Mouse (Mus musculus) C2C12 (cell line): Measurements from ENCODE around the gene Usp20. TPM values are rescaled to one million over a fixed set of nuclear protein-coding genes. Genes with fewer than 3 reads are reported as not detected.
A peak's percentile ranks its signal among the peaks of the same experiment; 100 is the strongest.

Experiments used
- H3K27me3 ChIP-seq: one replicate; pipeline ENCODE4 v1.6.1; 2011; ENCODE audit not compliant: control insufficient read depth, insufficient read depth, insufficient read length
- H3K36me3 ChIP-seq: one replicate; pipeline ENCODE4 v1.6.1; 2011; ENCODE audit not compliant: control insufficient read depth, insufficient read depth
- H3K4me3 ChIP-seq: one replicate; pipeline ENCODE4 v1.5.1; 2011; ENCODE audit warnings: mild to moderate bottlenecking, control low read depth; ENCODE audit not compliant: poor library complexity, insufficient read depth, severe bottlenecking
- H3K79me2 ChIP-seq: one replicate; pipeline ENCODE4 v1.6.1; 2011; ENCODE audit not compliant: control insufficient read depth, insufficient read depth
- H3K79me3 ChIP-seq: one replicate; pipeline ENCODE4 v1.6.1; 2011; ENCODE audit warnings: low read depth, control low read depth
- H3ac ChIP-seq: one replicate; pipeline ENCODE3; 2011; ENCODE audit warnings: low read depth; ENCODE audit not compliant: control insufficient read depth, insufficient read length
- CEBPB ChIP-seq: IDR thresholded peaks from one replicate; pipeline ENCODE4 v1.6.1; 2011; ENCODE audit warnings: low read depth, mild to moderate bottlenecking, control low read depth, moderate library complexity
- CTCF ChIP-seq: IDR thresholded peaks from one replicate; pipeline ENCODE4 v1.5.1; 2011; ENCODE audit not compliant: control insufficient read depth, insufficient read depth, insufficient read length
- FOSL1 ChIP-seq: IDR thresholded peaks from one replicate; pipeline ENCODE4 v1.8.0; 2011; ENCODE audit warnings: mild to moderate bottlenecking, low read length; ENCODE audit not compliant: poor library complexity, insufficient read depth, severe bottlenecking
- MAX ChIP-seq: IDR thresholded peaks from one replicate; pipeline ENCODE4 v1.6.1; 2011; ENCODE audit warnings: mild to moderate bottlenecking, control low read depth
- MYOD1 ChIP-seq: IDR thresholded peaks from one replicate; pipeline ENCODE4 v1.6.1; 2011; ENCODE audit warnings: low read depth; ENCODE audit not compliant: control insufficient read depth, insufficient read length
- MYOG ChIP-seq: IDR thresholded peaks from one replicate; pipeline ENCODE4 v1.6.1; 2011; ENCODE audit not compliant: control insufficient read depth, insufficient read length; ENCODE audit errors: extremely low read depth
- USF1 ChIP-seq: IDR thresholded peaks from one replicate; pipeline ENCODE4 v1.6.1; 2011; ENCODE audit warnings: low read depth, mild to moderate bottlenecking, control low read depth, moderate library complexity
- long read RNA-seq, 2 experiments: library from polyadenylated mRNA; unstranded; transcript quantifications; one replicate each; pipeline ENCODE4 v2.0.0; 2019 to 2020
- polyA plus RNA-seq: library from polyadenylated mRNA; unstranded; fragments of >200 nt; fragmentation: generic; extraction: Trizol; gene quantifications from one replicate; pipeline ENCODE4 v1.2.1, GENCODE M21; 2012; ENCODE audit warnings: missing spikeins

Usp20 gene
- polyA plus RNA-seq: 26.4 TPM
- long read RNA-seq, experiment 1, full-length matches to known transcripts: 4 of 14 reads
- long read RNA-seq, experiment 1, partial matches to known transcripts: 2 of 14 reads
- long read RNA-seq, experiment 1, other reads (novel, unspliced or antisense): 8 of 14 reads
- long read RNA-seq, experiment 2, full-length matches to known transcripts: 115 of 181 reads
- long read RNA-seq, experiment 2, partial matches to known transcripts: 20 of 181 reads
- long read RNA-seq, experiment 2, other reads (novel, unspliced or antisense): 46 of 181 reads

DNA sequence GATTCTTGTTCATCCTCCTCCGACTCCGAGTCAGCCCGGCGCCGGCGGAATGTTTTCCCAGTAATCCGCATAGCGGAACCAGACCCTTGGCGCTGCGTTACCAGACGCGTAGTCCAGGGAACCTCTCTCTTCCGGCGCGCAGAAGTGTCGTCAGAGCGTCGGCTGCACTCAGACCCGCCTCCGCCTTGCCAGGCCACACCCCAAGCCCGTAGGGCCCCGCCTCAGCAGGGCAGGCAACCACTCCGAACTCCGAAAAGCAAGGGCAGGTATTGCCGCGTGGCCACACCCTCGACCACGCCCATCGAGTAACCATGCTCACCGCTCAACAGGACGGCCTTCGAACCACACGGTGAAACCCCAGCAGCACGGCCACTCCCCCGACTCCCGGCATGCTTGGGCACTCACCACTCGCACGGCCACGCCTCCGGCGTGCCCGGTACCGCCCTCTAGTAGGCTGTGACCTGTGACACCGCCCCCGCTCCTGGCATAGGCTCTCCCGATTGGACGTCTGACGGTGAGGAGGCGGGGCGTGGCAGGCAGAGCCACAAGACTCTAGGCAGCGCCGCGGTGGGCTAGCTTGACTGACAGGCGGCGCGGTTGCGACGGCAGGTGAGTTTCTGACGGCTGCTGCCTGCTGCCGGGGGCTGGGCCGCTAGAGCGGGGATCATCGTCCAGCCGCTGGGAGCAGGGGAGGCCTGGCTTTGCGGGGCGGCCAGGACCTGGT lies at the start of gene Usp20, which contains the start of gene BC005624:
Usp20 (plus strand) TSS at position 490 of the 724 bp plus-strand sequence.
BC005624 (minus strand) TSS at position 412 of the 724 bp plus-strand sequence.
- Histone ChIP-seq H3K4me3 (peak within 1 kb of the TSS; percentile 93), H3ac (peak within 1 kb of the TSS; percentile 66), H3K79me2 (peaks cover 37% of the 10 kb centered on the region), H3K36me3 (peaks cover 31% of the 10 kb centered on the region), H3K27me3 (no peaks in the 10 kb centered on the region), H3K79me3 (peaks cover 13% of the 10 kb centered on the region)
- TF ChIP-seq CEBPB (no peak), CTCF (peak; percentile 1), FOSL1 (no peak), MYOD1 (no peak), USF1 (peak; percentile 1), MAX (peak; percentile 91), MYOG (no peak)

DNA sequence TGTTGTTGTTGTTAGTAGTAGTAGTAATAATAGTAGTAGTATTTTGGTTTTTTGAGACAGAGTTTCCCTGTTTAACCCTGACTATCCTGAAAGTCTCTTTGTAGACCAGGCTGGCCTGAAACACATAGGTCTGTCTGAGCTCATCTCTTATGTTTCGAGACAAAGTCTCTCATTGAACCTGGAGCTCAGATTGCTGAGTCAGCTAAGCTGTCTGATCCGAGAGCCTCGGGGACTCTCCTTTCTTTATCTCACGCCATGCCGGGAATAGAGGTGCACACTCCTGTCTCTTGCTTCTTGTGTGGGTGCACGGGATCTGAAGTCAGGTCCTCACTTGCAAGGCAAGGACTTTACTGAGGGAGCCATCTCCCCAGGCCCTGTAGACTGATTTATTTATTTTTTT lies 49.0 kb upstream of the Usp20 start:
- Histone ChIP-seq H3K27me3 (no peaks in the 10 kb centered on the region), H3K79me2 (no peaks in the 10 kb centered on the region)
- no peak for TF ChIP-seq MAX
- no peak for TF ChIP-seq CTCF
- TF ChIP-seq MYOD1: no peak
- no peak for TF ChIP-seq USF1
- no peak for TF ChIP-seq MYOG
- no peak for TF ChIP-seq FOSL1

DNA sequence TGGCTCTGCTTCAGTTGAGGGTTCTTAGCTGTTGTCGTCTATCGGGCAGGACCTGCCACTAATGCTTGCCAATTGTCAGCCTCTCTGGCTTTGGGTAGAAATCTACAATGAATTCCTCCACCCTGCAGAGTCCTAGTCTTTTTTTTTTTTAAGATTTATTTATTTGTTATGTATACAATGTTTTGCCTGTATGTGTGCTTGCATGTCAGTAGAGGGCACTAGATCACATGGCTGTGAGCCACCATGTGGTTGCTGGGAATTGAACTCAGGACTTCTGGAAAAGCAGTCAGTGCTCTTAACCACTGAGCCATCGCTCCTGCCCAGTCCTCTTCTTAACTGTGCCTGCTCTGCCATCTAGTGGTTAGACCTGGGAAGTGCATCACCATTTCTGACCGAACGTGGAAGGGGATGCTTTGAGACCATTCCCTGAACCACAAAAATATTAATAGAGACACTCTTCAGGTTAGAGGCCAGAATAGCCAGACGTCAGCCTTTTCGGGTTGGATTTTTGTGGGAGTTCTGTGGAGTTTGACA lies 48.1 kb upstream of the Usp20 start:
- no peaks in the 10 kb centered on the region for H3K79me2 ChIP-seq
- H3ac ChIP-seq: no peak overlapping the region
- TF ChIP-seq CTCF (peak; percentile 66), USF1 (no peak)
- H3K4me3 ChIP-seq: no peak overlapping the region
- no peaks in the 10 kb centered on the region for H3K79me3 ChIP-seq
- H3K36me3 ChIP-seq: no peaks in the 10 kb centered on the region
- H3K27me3 ChIP-seq: no peaks in the 10 kb centered on the region

More for the DNA sequence above, 49.0 kb upstream of the Usp20 start:
- no peak overlapping the region for H3ac ChIP-seq
- H3K4me3 ChIP-seq: no peak overlapping the region
- no peaks in the 10 kb centered on the region for H3K36me3 ChIP-seq
- no peaks in the 10 kb centered on the region for H3K79me3 ChIP-seq

DNA sequence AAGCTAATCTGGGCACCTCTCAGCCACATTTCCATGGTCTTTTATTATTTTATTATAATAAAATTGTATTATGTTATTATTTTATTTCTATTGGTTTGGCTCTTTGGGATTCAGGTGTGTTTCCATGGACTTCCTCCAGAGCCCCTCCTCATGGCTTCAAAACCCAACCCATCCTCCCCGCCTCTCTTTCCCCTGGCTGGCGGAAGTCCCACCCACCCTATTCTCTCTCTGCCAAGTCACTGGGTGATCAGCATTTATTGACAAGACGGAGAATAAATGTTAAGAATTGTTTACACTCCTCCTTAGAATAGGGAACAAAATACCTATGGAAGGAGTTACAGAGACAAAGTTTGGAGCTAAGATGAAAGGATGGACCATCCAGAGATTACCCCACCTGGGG lies 45.3 kb upstream of the Usp20 start:
- TF ChIP-seq MYOD1 (no peak), USF1 (no peak), MYOG (no peak), MAX (no peak), CEBPB (no peak), FOSL1 (no peak)
- H3K27me3 ChIP-seq: no peaks in the 10 kb centered on the region
- H3K36me3 ChIP-seq: no peaks in the 10 kb centered on the region
- H3ac ChIP-seq: no peak overlapping the region
- H3K79me2 ChIP-seq: no peaks in the 10 kb centered on the region
- no peaks in the 10 kb centered on the region for H3K79me3 ChIP-seq
- H3K4me3 ChIP-seq: no peak overlapping the region

DNA sequence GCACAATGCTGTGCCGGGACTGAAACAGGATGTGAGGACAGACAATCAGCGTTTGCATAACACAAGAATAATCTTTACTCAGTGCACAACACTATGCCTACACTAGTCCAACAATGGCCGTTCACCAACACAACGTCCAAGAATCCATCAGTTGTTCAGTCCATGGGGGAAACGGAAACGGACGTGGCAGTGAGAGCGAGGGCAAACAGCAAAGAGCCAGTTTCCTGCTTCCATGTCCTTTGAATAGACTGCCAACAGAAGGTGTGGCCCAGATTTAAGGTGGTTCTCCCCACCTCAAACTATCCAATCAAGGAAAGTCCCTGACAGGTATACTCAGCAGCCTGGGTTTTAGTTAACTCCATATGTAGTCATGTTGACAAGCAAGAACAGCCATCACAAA lies 44.3 kb upstream of the Usp20 start:
- Histone ChIP-seq H3K79me3 (no peaks in the 10 kb centered on the region), H3ac (no peak overlapping the region), H3K4me3 (no peak overlapping the region), H3K79me2 (no peaks in the 10 kb centered on the region), H3K27me3 (no peaks in the 10 kb centered on the region), H3K36me3 (no peaks in the 10 kb centered on the region)
- TF ChIP-seq CTCF (no peak), MYOD1 (no peak), USF1 (no peak), MAX (no peak), MYOG (no peak)

DNA sequence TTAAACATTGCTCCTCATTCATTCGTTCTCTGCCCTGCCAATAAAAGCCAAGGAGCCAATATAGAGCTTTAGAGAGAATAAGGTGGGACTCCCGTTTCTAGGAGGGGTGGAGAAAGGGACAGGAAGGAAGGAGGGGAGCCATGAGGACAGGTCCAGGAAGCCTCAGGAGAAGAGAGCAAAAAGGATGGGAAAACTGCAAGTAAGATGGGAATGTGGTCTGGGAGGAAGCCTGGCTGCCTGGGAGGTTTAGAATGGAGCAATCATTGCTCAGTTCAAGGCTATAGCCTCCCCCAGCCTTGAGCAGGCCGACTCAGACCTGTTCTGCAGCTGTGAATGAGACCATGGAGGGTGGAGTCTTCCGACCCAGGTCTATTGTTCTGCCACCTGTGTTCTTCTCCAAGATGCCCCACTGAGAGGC lies 43.5 kb upstream of the Usp20 start:
- H3K79me2 ChIP-seq: no peaks in the 10 kb centered on the region
- no peaks in the 10 kb centered on the region for H3K79me3 ChIP-seq
- no peak overlapping the region for H3K4me3 ChIP-seq
- no peaks in the 10 kb centered on the region for H3K27me3 ChIP-seq
- H3ac ChIP-seq: no peak overlapping the region
- no peaks in the 10 kb centered on the region for H3K36me3 ChIP-seq
- TF ChIP-seq MYOG (no peak), MYOD1 (no peak), CTCF (no peak), MAX (no peak), CEBPB (no peak)
